Mouse (Mus musculus) frontal cortex, postnatal 14 days (tissue): ENCODE results near the gene Asphd2.

Source experiments
- DNase-seq, 2 experiments: peaks; one replicate each; pipeline ENCODE4 v3.0.0; 2022; ENCODE audit warnings: low spot score in 2 of 2

Gene Asphd2

DNA sequence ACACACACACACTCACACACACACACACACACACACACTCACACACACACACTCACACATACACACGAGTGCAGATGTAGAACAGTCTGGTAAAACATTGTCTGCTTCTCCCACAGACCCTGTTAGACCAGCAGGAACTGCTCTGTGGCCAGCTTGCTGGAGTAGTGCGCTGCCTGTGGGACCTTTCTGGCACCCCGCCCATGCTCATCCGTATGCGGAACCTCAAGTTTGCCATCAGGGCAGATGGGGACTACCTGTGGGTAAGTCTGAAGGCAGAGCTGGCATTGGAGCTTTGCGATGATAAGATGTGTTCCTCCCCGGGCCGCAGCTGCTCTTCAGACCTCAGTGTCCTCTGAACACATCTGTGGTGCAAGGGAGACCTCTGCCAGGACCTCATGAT lies 45.5 kb downstream of the Asphd2 start:
- no peak for DNase-seq

DNA sequence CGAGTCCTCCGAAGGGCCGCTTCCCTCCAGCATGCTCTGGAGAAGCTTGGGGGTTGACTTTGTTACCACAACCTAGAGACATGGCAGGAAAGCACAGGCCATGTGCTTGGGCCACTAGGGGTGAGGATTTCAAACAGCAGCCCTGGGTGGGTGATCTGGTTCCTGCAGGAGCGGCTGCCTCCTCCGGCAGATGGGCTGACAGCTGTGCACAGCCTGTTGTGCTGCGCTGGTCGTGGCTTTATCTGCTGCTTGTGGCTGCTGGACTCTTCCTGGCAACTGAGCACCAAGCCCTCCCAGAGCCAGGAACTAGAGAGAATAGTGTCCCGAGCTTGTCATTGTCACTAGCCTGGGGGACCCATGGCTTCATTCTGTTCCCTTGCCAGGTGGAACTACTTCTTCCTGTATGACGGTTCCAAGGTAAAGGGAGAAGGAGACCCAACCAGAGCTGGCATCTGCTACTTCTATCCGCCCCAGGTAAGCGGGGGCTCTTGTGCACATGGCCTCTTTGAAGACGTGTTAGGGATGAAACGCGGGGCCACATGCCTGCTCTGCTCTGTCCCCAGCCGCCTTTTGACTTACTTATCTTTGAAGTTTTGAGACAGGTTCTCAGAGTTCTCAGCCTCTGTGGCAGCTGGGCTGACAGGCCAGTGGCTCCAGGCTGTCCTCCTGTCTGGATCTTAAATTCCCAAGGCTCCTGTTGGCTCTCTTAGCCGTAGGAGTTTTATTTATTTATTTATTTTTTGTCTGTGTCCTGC lies 48.3 kb downstream of the Asphd2 start:
- DNase-seq: no peak

DNA sequence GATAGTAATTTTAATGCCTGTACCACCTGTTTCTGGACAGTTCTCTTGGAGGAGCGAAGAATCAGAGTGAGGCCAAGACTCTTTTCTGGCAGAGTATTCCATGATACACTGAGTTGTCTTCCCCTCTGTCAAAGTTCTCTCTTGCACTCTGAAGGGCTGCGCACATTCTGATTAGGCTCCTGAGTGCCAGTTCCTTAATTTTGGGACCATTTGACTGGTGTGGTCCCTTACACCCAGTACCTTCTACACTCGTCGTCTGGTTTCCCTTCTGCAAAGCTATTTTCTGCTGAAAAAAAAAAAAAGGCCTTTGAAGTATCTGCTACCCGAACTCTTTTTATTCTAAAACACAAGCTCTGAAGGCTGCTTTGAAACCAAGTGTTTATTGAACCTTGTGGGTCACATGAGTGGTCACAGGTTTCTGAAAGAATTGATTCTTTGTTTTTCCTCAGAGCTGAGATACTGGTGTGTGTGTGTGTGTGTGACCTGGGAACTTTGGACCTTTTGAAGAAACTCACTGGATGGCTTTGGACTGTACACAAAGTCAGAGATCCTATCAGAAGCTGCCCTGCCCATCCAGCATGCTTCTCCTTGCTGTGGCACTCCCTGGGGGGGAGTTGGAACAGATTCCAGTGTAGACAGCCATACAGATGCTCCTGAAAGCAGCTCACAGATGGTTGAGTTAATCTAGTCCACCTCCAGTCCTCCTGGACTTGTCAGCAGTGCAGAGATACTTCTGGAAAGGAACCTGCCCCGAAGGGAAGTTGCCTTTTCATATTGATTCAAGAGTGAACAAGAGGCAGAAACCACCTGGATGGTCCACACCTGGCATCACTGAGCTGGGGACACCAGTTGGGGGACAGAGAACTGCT lies 50.3 kb downstream of the Asphd2 start:
- no peak for DNase-seq

DNA sequence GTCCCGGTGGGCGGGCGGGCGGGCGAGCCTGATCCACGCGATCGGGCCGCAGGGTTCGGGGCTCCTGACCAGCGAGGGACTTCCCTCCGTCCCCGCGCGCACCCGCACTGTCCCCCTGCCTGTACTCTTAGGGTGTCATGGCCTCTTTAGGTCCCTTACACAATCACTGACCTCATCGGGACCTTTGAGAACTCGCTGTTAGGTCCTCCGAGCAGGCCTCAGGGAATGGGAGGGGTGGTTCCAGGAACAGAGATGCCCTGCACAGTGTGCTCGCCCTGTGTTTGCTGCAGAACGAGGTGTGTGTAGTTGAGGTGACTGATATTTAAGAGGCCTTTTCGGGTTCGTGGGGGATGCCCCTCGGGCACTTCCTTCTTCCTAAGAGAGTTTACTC lies 51.5 kb downstream of the Asphd2 start:
- DNase-seq: no peak

DNA sequence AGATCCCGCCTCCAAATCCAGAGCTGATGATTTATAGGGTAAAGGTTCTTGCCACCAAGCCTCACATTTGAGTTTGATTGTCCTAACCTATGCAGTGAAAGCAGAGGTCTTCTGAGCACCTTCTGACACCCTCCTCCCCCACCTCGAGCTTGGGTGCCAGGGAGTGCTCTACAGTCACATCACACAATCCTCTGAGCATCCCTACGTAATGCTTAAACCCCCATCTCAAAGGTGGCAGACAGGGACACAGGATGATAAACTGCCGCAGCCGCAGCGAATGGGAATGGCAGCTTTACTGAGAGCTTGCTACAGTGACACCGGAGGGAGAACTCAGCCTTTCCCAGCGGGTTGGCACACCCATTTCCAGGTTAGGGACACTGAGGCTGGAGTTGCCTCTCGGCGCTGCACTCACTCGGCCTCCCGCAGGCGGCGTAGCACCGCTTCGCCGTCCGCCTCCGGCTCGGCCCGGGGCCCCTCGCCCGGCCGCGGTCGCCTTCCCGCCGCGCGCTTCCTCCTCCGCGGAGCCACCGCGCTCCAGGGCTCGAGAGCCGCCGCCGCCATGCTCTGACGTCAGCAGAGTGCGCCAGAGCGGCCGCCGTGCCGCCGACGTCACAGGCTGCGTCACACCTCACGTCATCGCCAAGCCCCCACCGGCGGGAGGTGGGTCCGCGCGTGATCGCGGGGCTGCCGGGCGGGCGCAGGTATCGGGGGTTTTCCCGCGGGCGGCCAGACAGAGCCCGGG lies 52.0 kb downstream of the Asphd2 start, which contains the start of the genes Srrd and Hps4:
TSS of gene Srrd (minus strand) at position 578 of the 742 bp plus-strand sequence.
TSS of gene Hps4 (plus strand) at position 621 of the 742 bp plus-strand sequence.
- peak; percentile 76 to 85 for DNase-seq

DNA sequence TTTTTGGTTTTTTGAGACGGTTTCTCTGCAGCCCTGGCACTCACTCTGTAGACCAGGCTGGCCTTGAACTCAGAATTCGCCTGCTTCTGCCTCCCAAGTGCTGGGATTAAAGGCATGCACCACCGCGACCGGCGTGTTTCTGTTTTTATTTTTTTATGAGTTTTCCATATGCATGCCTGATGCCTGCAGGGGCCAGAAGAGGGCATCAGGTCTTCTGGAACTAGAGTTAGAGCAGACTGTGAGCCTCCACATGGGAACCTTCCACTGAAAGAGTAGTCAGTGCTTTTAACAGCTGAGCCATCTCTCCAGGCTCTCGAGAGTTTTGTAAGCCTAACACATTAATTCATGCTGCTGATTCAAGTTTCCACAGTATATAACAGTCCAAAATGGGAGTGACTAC lies 55.5 kb downstream of the Asphd2 start:
- DNase-seq: no peak

DNA sequence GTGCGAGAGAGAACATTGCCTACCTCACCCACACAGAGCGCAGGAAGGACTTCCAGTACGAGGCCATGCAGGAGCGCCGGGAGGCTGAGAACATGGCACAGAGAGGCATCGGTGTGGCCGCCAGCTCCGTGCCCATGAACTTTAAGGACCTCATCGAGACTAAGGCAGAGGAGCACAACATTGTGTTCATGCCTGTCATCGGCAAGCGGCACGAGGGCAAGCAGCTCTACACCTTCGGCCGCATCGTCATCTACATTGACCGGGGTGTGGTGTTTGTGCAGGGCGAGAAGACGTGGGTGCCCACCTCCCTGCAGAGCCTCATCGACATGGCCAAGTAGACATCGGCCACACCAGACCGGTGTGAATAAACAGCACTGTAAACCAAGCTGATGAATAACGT lies 57.7 kb downstream of the Asphd2 start:
- no peak for DNase-seq

DNA sequence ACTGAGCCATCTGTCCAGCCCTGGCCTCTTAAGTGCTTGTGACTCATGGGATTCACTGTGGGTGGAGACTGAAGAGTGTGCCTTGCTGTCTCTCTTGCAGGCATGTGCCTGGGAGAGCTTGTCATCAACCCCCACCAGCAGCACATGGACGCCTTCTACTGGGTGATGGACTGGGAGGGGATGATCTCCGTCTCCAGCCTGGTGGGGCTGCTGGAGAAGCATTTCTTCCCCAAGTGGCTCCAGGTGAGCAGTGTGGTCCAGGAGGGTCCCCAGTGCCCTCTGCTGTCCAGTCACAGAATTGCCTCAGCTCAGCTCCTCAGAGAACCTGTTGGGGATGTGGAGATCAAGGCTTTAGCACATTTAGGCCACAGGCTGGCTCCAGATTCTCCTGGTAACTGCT lies 59.2 kb downstream of the Asphd2 start:
- DNase-seq: peak in 1 of 2 experiments; percentile 44
